Mouse (Mus musculus) G1E (cell line): ENCODE measurements at regions not wholly inside any gene's neighbourhood (a gene's known extent, or its start where the extent isn't known, plus 50 kb on each side); places are given as distances from the start of the nearest gene placed in this dataset.

ENCODE experiments used
- ATAC-seq: 2 replicates; pipeline ENCODE4 v1.8.0; 2016; ENCODE audit warnings: mild to moderate bottlenecking; ENCODE audit not compliant: insufficient number of reproducible peaks, poor library complexity, low FRiP score, severe bottlenecking; ENCODE audit errors: extremely low read depth
- DNase-seq: peaks from one replicate; pipeline ENCODE4 v3.0.0; 2012; ENCODE audit warnings: low spot score
- H3K27me3 ChIP-seq: 2 replicates; pipeline ENCODE4 v1.6.1; 2012; ENCODE audit warnings: mild to moderate bottlenecking, low read length, inconsistent platforms; ENCODE audit not compliant: insufficient read depth
- H3K36me3 ChIP-seq: replicated peaks from 2 replicates; pipeline ENCODE3; 2012; ENCODE audit warnings: mild to moderate bottlenecking, inconsistent platforms
- H3K4me1 ChIP-seq: 2 replicates; pipeline ENCODE4 v1.6.1; 2012; ENCODE audit warnings: low read depth, low read length, inconsistent platforms, mixed read lengths; ENCODE audit not compliant: insufficient read depth
- H3K4me3 ChIP-seq: 2 replicates; pipeline ENCODE4 v1.5.1; 2012; ENCODE audit warnings: low read depth, mild to moderate bottlenecking, inconsistent platforms, low read length, moderate library complexity, mixed read lengths
- H3K9me3 ChIP-seq: replicated peaks from 2 replicates; pipeline ENCODE4 v1.6.1; 2012; ENCODE audit warnings: inconsistent platforms
- CTCF ChIP-seq: IDR thresholded peaks from 2 replicates; pipeline ENCODE4 v1.5.1; 2012; ENCODE audit warnings: low read depth, low read length, inconsistent platforms, mixed read lengths
- GATA1 ChIP-seq: IDR thresholded peaks from 2 replicates; pipeline ENCODE4 v1.6.1; 2012; ENCODE audit warnings: borderline replicate concordance, low read length, inconsistent platforms, mixed read lengths
- GATA2 ChIP-seq: IDR thresholded peaks from 2 replicates; pipeline ENCODE4 v1.6.1; 2012; ENCODE audit warnings: low read depth, low read length, inconsistent platforms, borderline replicate concordance
- POLR2AphosphoS5 ChIP-seq: IDR thresholded peaks from 2 replicates; pipeline ENCODE4 v1.6.1; 2012; ENCODE audit warnings: low read depth, low read length, inconsistent platforms; ENCODE audit not compliant: insufficient replicate concordance
- TAL1 ChIP-seq: conservative IDR thresholded peaks from 2 replicates; pipeline ENCODE4 v1.6.1; 2012; ENCODE audit warnings: low read depth, low read length, inconsistent platforms, mixed read lengths

GRCm38 (mm10) chr15:42768396-42768795, 2634.2 kb downstream of the 9330182O14Rik start:
- Histone ChIP-seq H3K9me3 (no peaks in the 10 kb centered on the region), H3K36me3 (no peaks in the 10 kb centered on the region), H3K4me1 (no peaks in the 10 kb centered on the region), H3K4me3 (no peak overlapping the region), H3K27me3 (no peaks in the 10 kb centered on the region)
- ATAC-seq, result no peak
- no peak for TF ChIP-seq TAL1
- TF ChIP-seq GATA2, result no peak
- TF ChIP-seq CTCF, result no peak
- TF ChIP-seq GATA1, result no peak
- DNase-seq, result no peak

GRCm38 (mm10) chr15:42779903-42780302, 2645.7 kb downstream of the 9330182O14Rik start:
- ATAC-seq, result no peak
- no peaks in the 10 kb centered on the region for H3K27me3 ChIP-seq

GRCm38 (mm10) chr15:42801217-42801616, 2667.1 kb downstream of the 9330182O14Rik start:
- ATAC-seq (no peak), DNase-seq (no peak)
- no peaks in the 10 kb centered on the region for H3K27me3 ChIP-seq
- H3K9me3 ChIP-seq, result no peaks in the 10 kb centered on the region
- TF ChIP-seq GATA1, result no peak
- no peaks in the 10 kb centered on the region for H3K36me3 ChIP-seq
- H3K4me3 ChIP-seq, result no peak overlapping the region
- H3K4me1 ChIP-seq, result no peaks in the 10 kb centered on the region

More at GRCm38 (mm10) chr15:42779903-42780302, 2645.7 kb downstream of the 9330182O14Rik start:
- no peaks in the 10 kb centered on the region for H3K9me3 ChIP-seq
- no peaks in the 10 kb centered on the region for H3K36me3 ChIP-seq
- no peak for DNase-seq
- TF ChIP-seq POLR2AphosphoS5, result no peak
- no peak for TF ChIP-seq TAL1
- TF ChIP-seq GATA1, result no peak
- TF ChIP-seq CTCF, result no peak
- no peak for TF ChIP-seq GATA2
- no peaks in the 10 kb centered on the region for H3K4me1 ChIP-seq
- no peak overlapping the region for H3K4me3 ChIP-seq

GRCm38 (mm10) chr15:42810871-42811490, 2676.8 kb downstream of the 9330182O14Rik start:
- no peak for TF ChIP-seq TAL1
- TF ChIP-seq POLR2AphosphoS5, result no peak
- no peak for TF ChIP-seq CTCF
- no peak for TF ChIP-seq GATA2
- no peak for TF ChIP-seq GATA1
- Histone ChIP-seq H3K36me3 (no peaks in the 10 kb centered on the region), H3K9me3 (no peaks in the 10 kb centered on the region), H3K4me3 (no peak overlapping the region), H3K4me1 (no peaks in the 10 kb centered on the region), H3K27me3 (no peaks in the 10 kb centered on the region)
- no peak for ATAC-seq
- DNase-seq, result no peak

GRCm38 (mm10) chr15:42815026-42815724, 2681.0 kb downstream of the 9330182O14Rik start:
- Histone ChIP-seq H3K27me3 (no peaks in the 10 kb centered on the region), H3K4me1 (no peaks in the 10 kb centered on the region), H3K9me3 (no peaks in the 10 kb centered on the region), H3K4me3 (no peak overlapping the region), H3K36me3 (no peaks in the 10 kb centered on the region)
- DNase-seq (no peak), ATAC-seq (no peak)
- TF ChIP-seq TAL1, result no peak
- TF ChIP-seq GATA2, result no peak
- no peak for TF ChIP-seq GATA1
- TF ChIP-seq POLR2AphosphoS5, result no peak
- TF ChIP-seq CTCF, result no peak

GRCm38 (mm10) chr15:42838839-42839238, 2704.7 kb downstream of the 9330182O14Rik start:
- TF ChIP-seq TAL1, result no peak
- no peak for TF ChIP-seq GATA2
- TF ChIP-seq CTCF, result no peak
- no peak for TF ChIP-seq GATA1
- TF ChIP-seq POLR2AphosphoS5, result no peak
- no peak for DNase-seq
- ATAC-seq, result no peak
- Histone ChIP-seq H3K4me3 (no peak overlapping the region), H3K4me1 (no peaks in the 10 kb centered on the region), H3K36me3 (no peaks in the 10 kb centered on the region), H3K9me3 (no peaks in the 10 kb centered on the region), H3K27me3 (peaks cover 2% of the 10 kb centered on the region; the same call in 1 of the 2 replicates)

GRCm38 (mm10) chr15:42850003-42850402, 2715.8 kb downstream of the 9330182O14Rik start:
- ATAC-seq (no peak), DNase-seq (no peak)
- H3K9me3 ChIP-seq, result no peaks in the 10 kb centered on the region

More at GRCm38 (mm10) chr15:42850003-42850402, 2715.8 kb downstream of the 9330182O14Rik start:
- Histone ChIP-seq H3K4me3 (no peak overlapping the region), H3K27me3 (no peaks in the 10 kb centered on the region), H3K4me1 (no peaks in the 10 kb centered on the region), H3K36me3 (no peaks in the 10 kb centered on the region)
- TF ChIP-seq CTCF (no peak), POLR2AphosphoS5 (no peak), TAL1 (no peak), GATA1 (no peak), GATA2 (no peak)
